Mouse (Mus musculus) heart, embryonic 14.5 days (tissue): ENCODE data around the gene Unkl. TPM values are rescaled to one million over a fixed set of nuclear protein-coding genes. Genes with fewer than 3 reads are reported as not detected.
"Not testable (repeated sequence)": the region's sequence is repeated elsewhere in the genome, so short reads cannot be mapped to it uniquely, and the experiment has no call there.

Source experiments
- ATAC-seq: fragments of 200-750 bp; cut with Nextera tagmentation; 2 replicates; pipeline ENCODE4 v1.8.0; 2017; ENCODE audit warnings: low read depth, moderate TSS enrichment; ENCODE audit not compliant: insufficient number of reproducible peaks, insufficient read depth, low FRiP score
- H3K27ac ChIP-seq, 2 experiments: fragments of 200-500 bp in 1 of 2; fragments of 300-500 bp in 1 of 2; sonication (generic) in 1 of 2; replicated peaks in 1 of 2; 2 replicates each; pipeline ENCODE4 v1.5.1; 2012 to 2014; ENCODE audit warnings: low read depth in 2 of 2, low read length in 2 of 2, control low read depth in 1 of 2, mild to moderate bottlenecking in 1 of 2, mixed read lengths in 1 of 2; ENCODE audit not compliant: control insufficient read depth in 1 of 2, insufficient read depth in 1 of 2
- H3K27me3 ChIP-seq: fragments of 300-500 bp; sonication (generic); 2 replicates; pipeline ENCODE4 v1.6.1; 2014; ENCODE audit warnings: mild to moderate bottlenecking, low read length, control low read depth; ENCODE audit not compliant: control insufficient read depth, insufficient read depth
- H3K36me3 ChIP-seq: fragments of 300-500 bp; sonication (generic); 2 replicates; pipeline ENCODE4 v1.6.1; 2014; ENCODE audit warnings: mild to moderate bottlenecking, control low read depth, low read length, mixed read lengths; ENCODE audit not compliant: control insufficient read depth, insufficient read depth
- H3K4me1 ChIP-seq, 2 experiments: fragments of 200-500 bp in 1 of 2; fragments of 300-500 bp in 1 of 2; sonication (generic) in 1 of 2; 2 replicates each; pipeline ENCODE4 v1.6.1; 2012 to 2014; ENCODE audit warnings: low read length in 2 of 2, control low read depth in 1 of 2, mixed read lengths in 1 of 2; ENCODE audit not compliant: control insufficient read depth in 2 of 2, insufficient read depth in 2 of 2
- H3K4me2 ChIP-seq: fragments of 300-500 bp; sonication (generic); 2 replicates; pipeline ENCODE4 v1.6.1; 2014; ENCODE audit warnings: mild to moderate bottlenecking, low read length
- H3K4me3 ChIP-seq, 2 experiments: fragments of 200-500 bp in 1 of 2; fragments of 300-500 bp in 1 of 2; sonication (generic) in 1 of 2; 2 replicates each; pipeline ENCODE4 v1.5.1; 2012 to 2014; ENCODE audit warnings: low read length in 2 of 2, mild to moderate bottlenecking in 2 of 2, control low read depth in 1 of 2, low read depth in 1 of 2, moderate library complexity in 1 of 2; ENCODE audit not compliant: control insufficient read depth in 1 of 2, insufficient read depth in 1 of 2
- H3K9ac ChIP-seq: fragments of 300-500 bp; sonication (generic); 2 replicates; pipeline ENCODE4 v1.6.1; 2014; ENCODE audit warnings: mild to moderate bottlenecking, low read length
- H3K9me3 ChIP-seq: fragments of 300-500 bp; sonication (generic); 2 replicates; pipeline ENCODE4 v1.6.1; 2016; ENCODE audit warnings: low read length, control low read depth; ENCODE audit not compliant: control insufficient read depth
- WGBS: fragments of 180-500 bp; shearing (Covaris S2); extraction: QIAGEN DNeasy Blood & Tissue Kit; methylation state at CpG from one replicate; pipeline ENCODE4 v1.1.7; 2014; 5-methylcytosine and 5-hydroxymethylcytosine counted together
- polyA plus RNA-seq: library from polyadenylated mRNA; unstranded; fragments of >200 nt; fragmentation: Nextera tagmentation; extraction: Ambion mirVana; gene quantifications from 2 replicates; pipeline ENCODE4 v1.2.1, GENCODE M21; 2014

The Unkl gene
- polyA plus RNA-seq, 1 experiment from 2014 or later, result 2.7 TPM

GRCm38 (mm10) chr17:25219492-25220295 is 31.5 kb downstream of the Unkl start:
- no peaks in the 10 kb centered on the region for H3K9me3 ChIP-seq
- no peaks in the 10 kb centered on the region for H3K27me3 ChIP-seq
- no peak overlapping the region for H3K4me3 ChIP-seq
- WGBS, result 88% methylated on average over 15 of the region's 15 CpGs
- no peak overlapping the region for H3K4me2 ChIP-seq
- peaks cover 42% of the 10 kb centered on the region for H3K36me3 ChIP-seq
- no peak for ATAC-seq
- H3K9ac ChIP-seq, result no peak overlapping the region
- peaks cover 2 to 13% of the 10 kb centered on the region in 2 experiments; a peak in 3 of 4 replicates for H3K4me1 ChIP-seq
- no peak overlapping the region for H3K27ac ChIP-seq

DNA sequence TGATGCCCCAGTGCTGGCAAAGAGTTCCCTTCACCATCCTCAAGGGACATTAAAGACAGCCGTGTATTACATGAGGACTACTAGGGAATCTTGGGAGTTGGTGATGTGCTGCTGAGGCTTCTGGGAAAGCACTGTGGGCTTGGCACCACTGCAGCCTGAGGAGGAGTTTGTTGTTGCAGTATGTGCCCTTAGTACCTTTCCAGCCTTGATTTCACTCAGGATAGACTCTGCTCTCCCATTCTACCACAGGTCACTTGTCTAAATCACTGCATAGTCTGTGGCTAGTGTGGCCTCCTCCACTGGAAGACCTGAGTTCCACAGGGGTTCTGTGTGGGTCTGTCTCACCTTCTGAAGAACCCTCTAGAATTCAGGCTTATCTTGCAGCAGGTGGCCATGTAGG is 32.5 kb downstream of the Unkl start:
- Histone ChIP-seq H3K9ac (no peak overlapping the region), H3K27ac (no peak overlapping the region), H3K4me1 (peaks cover 2 to 13% of the 10 kb centered on the region in 2 experiments; a peak in 3 of 4 replicates), H3K9me3 (no peaks in the 10 kb centered on the region), H3K4me3 (no peak overlapping the region), H3K36me3 (peaks cover 35% of the 10 kb centered on the region), H3K27me3 (no peaks in the 10 kb centered on the region), H3K4me2 (no peak overlapping the region)
- no peak for ATAC-seq
- 70% methylated on average over 1 of the region's 1 CpGs for WGBS

GRCm38 (mm10) chr17:25221821-25222503 is 33.8 kb downstream of the Unkl start:
- WGBS, result 2% methylated on average over 17 of the region's 30 CpGs
- Histone ChIP-seq H3K4me3 (peak overlapping the region; percentile 45 to 56), H3K4me2 (peak overlapping the region; percentile 84), H3K36me3 (peaks cover 28% of the 10 kb centered on the region), H3K27ac (no peak overlapping the region), H3K9ac (peak overlapping the region; percentile 64), H3K9me3 (no peaks in the 10 kb centered on the region), H3K27me3 (no peaks in the 10 kb centered on the region), H3K4me1 (peaks cover 2 to 13% of the 10 kb centered on the region in 2 experiments; a peak in 3 of 4 replicates)
- ATAC-seq, result peak; percentile 58; the same call in 1 of the 2 replicates

GRCm38 (mm10) chr17:25222504-25222940 is 34.3 kb downstream of the Unkl start:
- Histone ChIP-seq H3K4me2 (peak overlapping the region; percentile 84), H3K4me3 (peak overlapping the region; percentile 1 to 45; a peak in 3 of 4 replicates), H3K36me3 (peaks cover 28% of the 10 kb centered on the region), H3K4me1 (peaks cover 2 to 13% of the 10 kb centered on the region in 2 experiments; a peak in 3 of 4 replicates)
- 13% methylated on average over 13 of the region's 28 CpGs for WGBS
- H3K27ac ChIP-seq, H3K27me3 ChIP-seq, H3K9ac ChIP-seq, H3K9me3 ChIP-seq: not testable (repeated sequence)
- ATAC-seq, result peak; percentile 62

DNA sequence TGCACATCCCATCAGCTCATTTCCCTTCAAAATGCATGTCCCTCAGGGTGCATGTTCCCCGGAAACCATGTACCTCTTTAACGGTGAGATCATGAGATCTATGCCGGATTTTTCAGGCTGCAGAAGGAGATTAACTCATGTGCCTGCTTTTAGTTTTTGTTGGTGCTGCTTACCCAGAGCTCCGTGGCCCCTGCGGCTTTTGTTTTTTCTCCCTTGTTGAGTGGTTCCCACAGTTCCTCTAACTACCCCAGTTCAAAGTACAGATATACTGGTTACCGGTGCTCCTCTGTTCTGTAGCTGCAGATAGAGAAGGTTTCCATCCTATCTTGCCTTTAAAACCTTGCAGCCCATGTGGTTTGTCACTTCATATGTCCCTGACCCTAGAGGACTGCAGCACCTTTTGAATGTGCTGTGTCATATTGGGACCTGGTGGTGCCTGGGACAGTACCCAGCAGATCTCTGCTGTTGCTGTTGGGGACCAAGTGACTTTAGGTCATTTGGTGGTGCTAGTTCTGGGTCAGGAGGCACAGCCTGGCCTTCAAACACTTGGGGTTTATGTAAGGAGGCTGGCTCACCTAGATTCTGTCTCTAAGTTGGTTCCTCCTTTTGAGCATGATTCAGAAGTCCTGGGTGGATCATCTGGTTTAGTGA is 34.9 kb downstream of the Unkl start:
- peaks cover 23% of the 10 kb centered on the region for H3K36me3 ChIP-seq
- H3K9ac ChIP-seq, result 0 out of 2 replicates have a peak overlapping the region, but pooled peaks have one; percentile 11
- no peak overlapping the region for H3K27ac ChIP-seq
- no peaks in the 10 kb centered on the region for H3K9me3 ChIP-seq
- ATAC-seq, result no peak
- no peaks in the 10 kb centered on the region for H3K27me3 ChIP-seq
- H3K4me2 ChIP-seq, result peak overlapping the region; percentile 84
- 48% methylated on average over 6 of the region's 6 CpGs for WGBS
- H3K4me3 ChIP-seq, result peak overlapping the region in 1 of 2 experiments; percentile 20; a peak in 1 of 4 replicates
- peaks cover 2 to 13% of the 10 kb centered on the region in 2 experiments; a peak in 3 of 4 replicates for H3K4me1 ChIP-seq

- no peak overlapping the region for H3K9ac ChIP-seq
- ATAC-seq, result no peak
- H3K4me3 ChIP-seq, result no peak overlapping the region
- H3K4me1 ChIP-seq, result peaks cover 2 to 13% of the 10 kb centered on the region in 2 experiments; a peak in 3 of 4 replicates
- no peaks in the 10 kb centered on the region for H3K27me3 ChIP-seq
- WGBS, result 90% methylated on average over 7 of the region's 7 CpGs
- H3K9me3 ChIP-seq, result no peaks in the 10 kb centered on the region
- H3K27ac ChIP-seq, result no peak overlapping the region
- peaks cover 24% of the 10 kb centered on the region for H3K36me3 ChIP-seq
- H3K4me2 ChIP-seq, result no peak overlapping the region; the same call in 1 of the 2 replicates
Observed at GRCm38 (mm10) chr17:25224586-25225222, 36.5 kb downstream of the Unkl start.

GRCm38 (mm10) chr17:25225659-25226058 is 37.5 kb downstream of the Unkl start:
- H3K27ac ChIP-seq, result no peak overlapping the region
- H3K27me3 ChIP-seq, result no peaks in the 10 kb centered on the region
- H3K4me1 ChIP-seq, result peaks cover 2 to 13% of the 10 kb centered on the region in 2 experiments; a peak in 3 of 4 replicates
- no peak overlapping the region for H3K9ac ChIP-seq
- 88% methylated on average over 4 of the region's 4 CpGs for WGBS
- no peak overlapping the region for H3K4me2 ChIP-seq
- ATAC-seq, result no peak
- no peaks in the 10 kb centered on the region for H3K9me3 ChIP-seq
- peaks cover 29% of the 10 kb centered on the region for H3K36me3 ChIP-seq
- H3K4me3 ChIP-seq, result no peak overlapping the region
